Mouse (Mus musculus) stomach, embryonic 16.5 days (tissue): ENCODE data around the gene Maf. TPM values are rescaled to one million over a fixed set of nuclear protein-coding genes. Genes with fewer than 3 reads are reported as not detected.

ENCODE experiments used
- ATAC-seq: fragments of 200-750 bp; cut with Nextera tagmentation; 2 replicates; pipeline ENCODE4 v1.8.0; 2017; ENCODE audit warnings: moderate number of reproducible peaks, moderate TSS enrichment; ENCODE audit not compliant: insufficient read depth, low FRiP score
- H3K27ac ChIP-seq: fragments of 300-500 bp; sonication (generic); 2 replicates; pipeline ENCODE4 v1.5.1; 2014; ENCODE audit warnings: low read length
- H3K27me3 ChIP-seq: fragments of 300-500 bp; sonication (generic); 2 replicates; pipeline ENCODE4 v1.6.1; 2014; ENCODE audit warnings: low read length, control low read depth, mixed read lengths; ENCODE audit not compliant: control insufficient read depth, insufficient read depth
- H3K36me3 ChIP-seq: fragments of 300-500 bp; sonication (generic); 2 replicates; pipeline ENCODE4 v1.6.1; 2014; ENCODE audit warnings: low read length; ENCODE audit not compliant: control insufficient read depth, insufficient read depth
- H3K4me1 ChIP-seq: fragments of 300-500 bp; sonication (generic); 2 replicates; pipeline ENCODE4 v1.6.1; 2014; ENCODE audit warnings: low read length, control low read depth, mixed read lengths; ENCODE audit not compliant: control insufficient read depth, insufficient read depth
- H3K4me2 ChIP-seq: fragments of 300-500 bp; sonication (generic); 2 replicates; pipeline ENCODE4 v1.6.1; 2014; ENCODE audit warnings: low read depth, low read length, mixed read lengths
- H3K4me3 ChIP-seq: fragments of 300-500 bp; sonication (generic); replicated peaks from 2 replicates; pipeline ENCODE4 v1.5.1; 2014; ENCODE audit warnings: mild to moderate bottlenecking, low read length
- H3K9ac ChIP-seq: fragments of 300-500 bp; sonication (generic); 2 replicates; pipeline ENCODE4 v1.6.1; 2014; ENCODE audit warnings: low read length
- H3K9me3 ChIP-seq: fragments of 300-500 bp; sonication (generic); replicated peaks from 2 replicates; pipeline ENCODE4 v1.6.1; 2016; ENCODE audit warnings: low read length, control low read depth; ENCODE audit not compliant: control insufficient read depth
- WGBS: fragments of 180-500 bp; shearing (Covaris S2); extraction: QIAGEN DNeasy Blood & Tissue Kit; methylation state at CpG from one replicate; pipeline ENCODE4 v1.1.7; 2014; 5-methylcytosine and 5-hydroxymethylcytosine counted together
- polyA plus RNA-seq: library from polyadenylated mRNA; unstranded; fragments of >200 nt; fragmentation: Nextera tagmentation; extraction: Ambion mirVana; gene quantifications from 2 replicates; pipeline ENCODE4 v1.2.1, GENCODE M21; 2015

Gene Maf
- 7.5 and 10.5 TPM in 2 replicates for polyA plus RNA-seq

DNA sequence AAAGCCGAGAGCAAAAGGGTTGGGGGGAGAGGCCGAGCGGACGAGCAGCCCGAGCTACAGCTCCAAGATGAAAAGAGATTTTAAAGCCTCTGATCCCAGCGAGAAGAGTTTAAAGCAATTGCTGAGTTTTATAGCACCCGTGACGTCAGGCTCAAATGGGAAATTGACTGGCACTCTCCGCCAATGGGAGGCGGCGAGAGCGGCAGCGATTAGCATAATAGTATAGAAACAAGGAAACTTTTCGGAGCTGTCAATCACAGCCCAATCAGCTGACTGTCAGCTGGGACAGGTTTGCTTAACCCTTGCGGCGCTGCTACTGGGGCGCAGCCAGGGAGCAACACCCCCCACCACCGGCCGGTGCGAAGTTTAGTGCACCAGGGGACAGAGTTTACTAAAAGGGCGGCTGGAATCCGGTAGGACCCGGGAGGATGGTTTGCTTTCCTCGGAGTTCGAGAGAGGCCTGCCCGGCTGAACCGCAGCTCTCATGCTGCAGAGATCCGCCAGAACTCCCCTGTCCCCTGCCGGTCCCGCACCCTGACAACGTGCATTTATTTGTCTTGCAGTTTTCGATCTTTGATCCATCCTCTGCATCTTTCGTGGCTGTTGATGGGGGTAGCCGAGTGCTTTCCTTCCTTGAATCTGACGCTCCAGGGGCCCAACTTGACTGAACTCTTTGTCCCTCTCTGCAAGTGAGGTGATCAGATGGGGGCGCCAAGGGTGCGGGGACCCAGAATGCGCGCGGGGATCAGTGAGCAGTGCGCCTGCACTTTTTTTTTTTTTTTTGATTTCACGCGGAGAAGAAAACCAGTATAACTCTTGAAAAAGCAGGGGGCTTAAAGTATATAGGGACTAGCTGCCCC is at the start of gene Maf:
Gene Maf, minus strand, starts transcription at position 64 of the 860 bp plus-strand sequence.
- H3K36me3 ChIP-seq: no peaks in the 10 kb centered on the region
- peaks cover 10% of the 10 kb centered on the region for H3K27me3 ChIP-seq
- no peaks in the 10 kb centered on the region; the same call in 1 of the 2 replicates for H3K9me3 ChIP-seq
- peak within 1 kb of the TSS; percentile 66 for H3K4me3 ChIP-seq
- WGBS: 2% methylated on average over 43 of the region's 43 CpGs
- H3K9ac ChIP-seq: peak within 1 kb of the TSS; percentile 82
- peak within 1 kb of the TSS; percentile 94 for H3K27ac ChIP-seq
- peaks cover 11% of the 10 kb centered on the region; the same call in 1 of the 2 replicates for H3K4me1 ChIP-seq
- peak within 1 kb of the TSS; percentile 77 for H3K4me2 ChIP-seq
- ATAC-seq: peak; percentile 80

DNA sequence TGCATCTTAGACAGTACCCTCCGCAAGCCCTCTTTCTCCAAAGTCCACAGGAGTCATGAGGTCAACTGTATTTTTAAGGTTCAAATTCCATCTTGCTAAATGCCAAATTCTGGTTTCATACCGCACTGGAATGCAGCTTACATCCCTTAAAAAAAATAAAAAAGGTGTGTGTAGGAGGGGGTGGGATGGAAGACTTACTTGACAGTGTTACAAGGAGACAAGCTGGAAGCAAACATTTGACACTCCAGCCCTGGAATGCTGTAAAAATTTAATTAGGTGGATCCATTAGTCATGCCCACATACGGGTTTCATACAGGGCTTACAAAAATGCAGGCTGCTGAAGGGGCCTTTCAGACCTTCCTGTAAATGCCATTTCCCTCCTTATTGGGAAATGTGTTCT is 49.4 kb upstream of the Maf start:
- H3K27me3 ChIP-seq: no peaks in the 10 kb centered on the region
- no peaks in the 10 kb centered on the region for H3K9me3 ChIP-seq
- H3K9ac ChIP-seq: no peak overlapping the region
- H3K4me1 ChIP-seq: peaks cover 7% of the 10 kb centered on the region
- no peak overlapping the region for H3K27ac ChIP-seq
- no peaks in the 10 kb centered on the region for H3K36me3 ChIP-seq
- no peak overlapping the region for H3K4me3 ChIP-seq
- WGBS: 62% methylated on average over 3 of the region's 3 CpGs
- no peak for ATAC-seq
- H3K4me2 ChIP-seq: no peak overlapping the region

DNA sequence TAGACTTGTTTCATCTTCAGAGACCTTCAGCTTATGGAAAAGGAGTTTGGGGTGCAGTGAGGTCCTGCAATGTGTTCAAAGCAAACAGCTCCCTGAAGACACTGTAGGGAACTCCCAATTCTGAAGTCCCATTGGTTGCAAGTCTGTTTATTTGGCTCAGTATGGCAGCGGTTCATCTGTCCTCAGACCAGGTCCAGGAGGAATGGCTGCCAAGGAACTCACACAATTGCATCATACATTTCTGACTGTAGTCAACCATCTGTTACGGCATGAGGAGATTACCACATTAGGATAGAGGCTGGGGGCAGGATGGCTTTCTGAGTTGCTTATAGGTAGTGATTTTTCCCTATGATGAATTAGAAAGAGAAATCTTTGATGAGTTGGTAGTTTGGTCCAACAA is 48.4 kb upstream of the Maf start:
- Histone ChIP-seq H3K9ac (no peak overlapping the region), H3K36me3 (no peaks in the 10 kb centered on the region), H3K9me3 (no peaks in the 10 kb centered on the region), H3K4me2 (no peak overlapping the region), H3K27ac (no peak overlapping the region), H3K27me3 (no peaks in the 10 kb centered on the region), H3K4me1 (peaks cover 7% of the 10 kb centered on the region), H3K4me3 (no peak overlapping the region)
- ATAC-seq: no peak
- 68% methylated on average over 2 of the region's 2 CpGs for WGBS

DNA sequence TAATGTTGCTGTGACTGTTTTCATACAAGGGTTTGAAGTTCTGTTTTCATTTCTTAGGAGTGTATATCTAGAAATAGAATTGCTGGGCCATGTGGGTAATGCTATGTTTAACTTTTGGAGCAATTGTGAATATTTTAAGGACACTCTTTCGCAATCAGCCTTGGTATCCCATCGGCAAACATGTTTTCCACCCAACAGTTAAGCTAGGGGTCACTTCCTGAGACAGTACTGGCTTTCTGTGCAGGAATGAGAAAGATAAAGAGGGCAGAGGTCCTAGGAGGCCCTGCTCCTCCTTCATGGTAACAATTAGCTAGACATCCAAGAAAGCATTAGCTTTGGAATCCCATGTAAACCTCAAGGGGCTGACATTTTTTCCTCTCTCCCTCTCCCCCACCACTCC is 47.1 kb upstream of the Maf start:
- H3K9me3 ChIP-seq: no peaks in the 10 kb centered on the region
- H3K4me3 ChIP-seq: no peak overlapping the region
- no peaks in the 10 kb centered on the region for H3K27me3 ChIP-seq
- no peak overlapping the region for H3K4me2 ChIP-seq
- no peak overlapping the region for H3K27ac ChIP-seq
- no peak for ATAC-seq
- peaks cover 7% of the 10 kb centered on the region for H3K4me1 ChIP-seq
- H3K36me3 ChIP-seq: no peaks in the 10 kb centered on the region
- no peak overlapping the region for H3K9ac ChIP-seq
- 38% methylated on average over 2 of the region's 2 CpGs for WGBS

DNA sequence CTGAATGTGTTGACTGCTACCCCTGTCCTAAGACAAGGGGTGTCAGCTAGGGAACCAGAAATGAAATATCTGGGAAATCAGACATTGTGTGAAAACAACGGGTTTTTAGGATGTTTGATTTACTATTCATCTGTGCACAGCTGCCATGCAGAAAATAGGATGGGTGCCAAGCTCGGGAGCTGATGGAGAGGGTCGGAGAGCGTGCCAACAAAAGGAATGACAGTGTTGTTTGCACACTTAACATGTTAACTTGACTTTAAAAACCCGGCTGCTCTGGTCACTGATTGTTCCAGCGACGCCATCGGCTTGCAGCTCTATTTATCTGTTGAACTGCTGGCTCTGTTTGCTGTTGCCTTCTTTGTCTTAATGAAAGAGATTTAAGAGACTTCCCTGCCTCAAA is 46.2 kb upstream of the Maf start:
- Histone ChIP-seq H3K27ac (no peak overlapping the region), H3K9ac (no peak overlapping the region), H3K4me2 (no peak overlapping the region), H3K9me3 (no peaks in the 10 kb centered on the region), H3K36me3 (no peaks in the 10 kb centered on the region), H3K4me1 (peaks cover 7% of the 10 kb centered on the region), H3K27me3 (no peaks in the 10 kb centered on the region), H3K4me3 (no peak overlapping the region)
- WGBS: 32% methylated on average over 8 of the region's 8 CpGs
- no peak for ATAC-seq

DNA sequence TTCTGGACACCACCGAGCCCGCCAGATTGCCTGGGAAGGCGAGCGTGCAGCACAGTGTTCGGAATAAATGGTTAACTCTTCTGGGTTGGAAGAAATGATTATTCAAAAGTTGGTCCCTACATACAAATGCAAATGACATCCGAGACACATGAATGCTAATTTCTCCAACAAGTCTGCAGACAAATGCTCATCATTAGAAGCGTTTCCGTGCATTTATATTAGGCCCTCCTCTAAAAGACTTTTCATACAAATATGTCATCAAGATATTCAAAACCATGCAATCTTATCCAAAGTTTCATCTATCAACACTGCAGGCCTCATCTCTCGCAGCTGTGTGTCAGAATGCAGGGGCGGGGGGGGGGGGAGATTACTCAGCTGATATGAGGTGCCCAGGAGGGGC is 39.8 kb upstream of the Maf start:
- Histone ChIP-seq H3K9ac (no peak overlapping the region), H3K4me1 (no peaks in the 10 kb centered on the region), H3K27ac (no peak overlapping the region), H3K9me3 (no peaks in the 10 kb centered on the region), H3K27me3 (no peaks in the 10 kb centered on the region; the same call in 1 of the 2 replicates), H3K4me3 (no peak overlapping the region), H3K4me2 (no peak overlapping the region), H3K36me3 (no peaks in the 10 kb centered on the region)
- ATAC-seq: no peak
- 79% methylated on average over 10 of the region's 10 CpGs for WGBS

DNA sequence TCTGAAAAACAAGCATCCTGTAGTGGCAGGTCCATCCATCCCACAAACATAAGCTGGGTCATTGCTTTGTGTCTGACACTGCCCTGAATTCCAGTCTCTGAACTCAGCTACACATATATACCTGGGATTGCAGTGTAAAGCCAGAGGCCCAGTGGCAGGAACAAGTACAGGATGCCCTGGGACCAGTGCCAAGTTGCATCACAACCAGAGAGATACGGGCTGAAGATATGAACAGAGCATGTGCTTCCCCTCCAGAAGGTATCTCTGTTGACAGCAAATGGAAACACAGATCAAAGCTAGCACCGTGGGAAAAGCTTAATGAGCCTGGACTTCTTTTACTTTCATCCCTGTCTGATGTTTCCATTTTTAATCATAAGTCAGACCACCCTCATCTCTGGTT is 38.1 kb upstream of the Maf start:
- Histone ChIP-seq H3K9ac (no peak overlapping the region), H3K4me1 (no peaks in the 10 kb centered on the region), H3K27me3 (no peaks in the 10 kb centered on the region; the same call in 1 of the 2 replicates), H3K9me3 (no peaks in the 10 kb centered on the region), H3K27ac (no peak overlapping the region), H3K4me2 (no peak overlapping the region), H3K36me3 (no peaks in the 10 kb centered on the region), H3K4me3 (no peak overlapping the region)
- WGBS: 38% methylated on average over 2 of the region's 2 CpGs
- no peak for ATAC-seq

DNA sequence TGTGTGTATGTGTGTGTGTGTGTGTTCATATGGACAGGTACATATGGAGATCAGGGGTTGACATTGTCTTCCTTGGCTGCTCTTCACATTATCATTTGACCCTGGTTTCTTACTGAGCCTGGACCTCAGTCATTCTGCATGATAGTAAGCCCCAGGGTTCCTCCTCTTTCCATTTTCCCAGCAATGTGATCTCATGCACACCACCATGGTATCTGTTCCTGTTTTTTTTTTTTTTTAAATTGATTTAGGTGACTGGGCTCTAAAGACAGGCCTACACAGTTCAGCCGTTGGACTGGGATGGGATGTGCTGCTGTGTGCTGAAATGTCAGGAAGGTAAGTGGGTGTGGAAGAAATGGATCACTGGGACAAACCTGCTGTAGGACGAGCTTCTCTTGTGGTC is 35.8 kb upstream of the Maf start:
- H3K4me1 ChIP-seq: no peaks in the 10 kb centered on the region
- no peak for ATAC-seq

DNA sequence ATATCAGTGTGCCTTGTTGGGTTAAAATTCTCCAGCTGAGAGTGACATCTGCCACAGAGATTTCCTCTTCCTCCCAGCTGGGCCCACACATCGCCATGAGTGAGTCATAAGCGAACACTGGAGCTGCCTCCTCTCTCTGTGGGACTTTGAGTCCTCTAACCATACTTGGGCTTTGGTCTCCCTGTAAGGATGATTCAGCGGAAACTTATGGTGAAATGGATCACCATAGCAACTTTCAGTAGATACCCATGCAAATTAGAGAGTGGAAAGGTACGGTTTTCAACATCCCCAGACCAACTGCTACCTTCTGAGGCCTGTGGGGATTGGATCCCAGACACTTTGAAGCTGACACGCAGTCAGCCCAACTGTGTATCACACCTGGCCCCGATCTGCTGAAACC is 35.1 kb upstream of the Maf start:
- Histone ChIP-seq H3K27me3 (no peaks in the 10 kb centered on the region; the same call in 1 of the 2 replicates), H3K4me1 (no peaks in the 10 kb centered on the region), H3K36me3 (no peaks in the 10 kb centered on the region), H3K4me3 (no peak overlapping the region), H3K4me2 (no peak overlapping the region), H3K9ac (no peak overlapping the region), H3K9me3 (no peaks in the 10 kb centered on the region), H3K27ac (no peak overlapping the region)
- WGBS: 91% methylated on average over 6 of the region's 6 CpGs
- ATAC-seq: no peak

More for the DNA sequence above, 35.8 kb upstream of the Maf start:
- no peak overlapping the region for H3K27ac ChIP-seq
- WGBS: 85% methylated on average over 2 of the region's 2 CpGs
- no peak overlapping the region for H3K4me3 ChIP-seq
- no peak overlapping the region for H3K4me2 ChIP-seq
- no peaks in the 10 kb centered on the region; the same call in 1 of the 2 replicates for H3K27me3 ChIP-seq
- no peaks in the 10 kb centered on the region for H3K9me3 ChIP-seq
- no peaks in the 10 kb centered on the region for H3K36me3 ChIP-seq
- H3K9ac ChIP-seq: no peak overlapping the region
